Mouse (Mus musculus) liver, postnatal 0 days (tissue): Measurements from ENCODE around the gene Rps11.

Source experiments
- CTCF ChIP-seq: sonication (generic); IDR thresholded peaks from 2 replicates; pipeline ENCODE4 v1.5.1; 2016; ENCODE audit warnings: antibody characterized with exemption, low read depth
- EP300 ChIP-seq: IDR thresholded peaks from 2 replicates; pipeline ENCODE4 v1.6.1; 2016; ENCODE audit warnings: antibody characterized with exemption, low read depth, mild to moderate bottlenecking

DNA sequence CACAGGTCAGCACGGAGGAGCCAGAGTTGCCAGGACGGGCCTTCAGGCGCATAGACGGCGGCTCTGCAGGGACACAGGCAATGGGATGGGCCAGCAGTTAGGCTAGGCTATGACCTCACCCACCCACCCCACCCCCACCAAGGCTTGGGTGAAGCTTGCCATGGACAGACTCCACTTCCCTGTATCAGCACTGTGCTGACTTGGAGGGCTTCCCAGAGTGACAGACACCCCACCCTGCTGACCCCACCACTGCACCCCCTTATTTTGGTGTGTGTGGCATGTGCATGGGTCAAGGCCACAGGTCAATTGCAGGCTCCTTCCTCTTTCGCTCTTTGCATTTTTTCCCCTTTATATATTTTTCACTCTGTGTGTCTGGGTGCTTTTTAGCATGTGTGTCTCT is 28.9 kb downstream of the Rps11 start:
- no peak for TF ChIP-seq CTCF
- no peak for TF ChIP-seq EP300
